Mouse (Mus musculus): ENCODE measurements around the gene Asah2. TPM values are rescaled to one million over a fixed set of nuclear protein-coding genes. Genes with fewer than 3 reads are reported as not detected.

The Asah2 gene
- polyA plus RNA-seq, 1 experiment, result not detected

DNA sequence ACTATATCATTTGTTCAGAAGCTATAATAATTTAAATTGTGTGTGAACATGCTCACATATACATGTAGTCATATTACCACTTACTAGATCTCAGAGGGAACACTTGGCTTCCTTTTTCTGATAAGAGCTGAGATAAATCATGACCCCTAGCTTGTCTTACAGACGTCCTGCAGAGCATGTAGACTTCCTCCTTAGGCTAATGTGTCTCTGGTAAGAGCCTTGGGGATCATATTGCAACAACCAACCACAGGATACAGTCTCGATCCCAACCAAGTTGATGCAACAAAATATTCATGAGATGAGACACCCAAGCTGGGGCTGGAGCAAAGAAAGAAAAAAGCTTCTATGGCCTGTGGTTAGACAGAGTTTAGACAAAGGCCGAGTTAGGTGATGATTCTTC, 144.9 kb downstream of the Asah2 start:
- Histone ChIP-seq H3K27ac (ENCODE audit: insufficient read depth, low read depth, low read length) (no peak overlapping the region), H3K4me3 (ENCODE audit: insufficient read depth, low read depth, low read length) (no peak overlapping the region), H3K4me1 (ENCODE audit: control insufficient read depth, insufficient read depth, low read length) (no peaks in the 10 kb centered on the region)
- WGBS, result 71% methylated on average over 3 of the region's 3 CpGs
- TF ChIP-seq POLR2A (IDR thresholded peaks at IDR 0.05; ENCODE audit: insufficient read depth, low read depth, low read length) (no peak), CTCF (IDR thresholded peaks at IDR 0.05; ENCODE audit: insufficient read depth, low read depth, low read length) (no peak)

DNA sequence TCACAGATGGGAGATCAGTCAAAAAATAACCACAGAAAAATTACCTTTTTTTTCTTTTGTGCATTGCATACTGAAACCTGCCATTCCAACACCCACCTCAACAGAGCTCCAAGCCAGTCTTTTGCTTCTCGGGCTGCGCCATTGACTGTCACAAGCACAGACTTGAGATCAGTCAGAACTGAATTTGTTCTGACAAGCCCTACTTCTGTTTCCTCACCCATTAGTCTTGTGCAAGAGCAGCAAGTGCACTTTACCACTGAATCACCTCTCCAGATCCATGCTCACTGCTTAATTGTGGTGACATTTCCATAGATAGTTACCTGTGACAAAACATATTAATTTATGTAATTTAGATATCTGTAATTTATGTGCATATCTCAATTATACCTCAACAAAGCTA, 147.6 kb downstream of the Asah2 start:
- TF ChIP-seq CTCF (IDR thresholded peaks at IDR 0.05; ENCODE audit: insufficient read depth, low read depth, low read length), result no peak
- TF ChIP-seq POLR2A (IDR thresholded peaks at IDR 0.05; ENCODE audit: insufficient read depth, low read depth, low read length), result no peak
- WGBS, result 97% methylated on average over 2 of the region's 2 CpGs
- H3K4me1 ChIP-seq (ENCODE audit: control insufficient read depth, insufficient read depth, low read length), result no peaks in the 10 kb centered on the region
- H3K4me3 ChIP-seq (ENCODE audit: insufficient read depth, low read depth, low read length), result no peak overlapping the region
- H3K27ac ChIP-seq (ENCODE audit: insufficient read depth, low read depth, low read length), result no peak overlapping the region

DNA sequence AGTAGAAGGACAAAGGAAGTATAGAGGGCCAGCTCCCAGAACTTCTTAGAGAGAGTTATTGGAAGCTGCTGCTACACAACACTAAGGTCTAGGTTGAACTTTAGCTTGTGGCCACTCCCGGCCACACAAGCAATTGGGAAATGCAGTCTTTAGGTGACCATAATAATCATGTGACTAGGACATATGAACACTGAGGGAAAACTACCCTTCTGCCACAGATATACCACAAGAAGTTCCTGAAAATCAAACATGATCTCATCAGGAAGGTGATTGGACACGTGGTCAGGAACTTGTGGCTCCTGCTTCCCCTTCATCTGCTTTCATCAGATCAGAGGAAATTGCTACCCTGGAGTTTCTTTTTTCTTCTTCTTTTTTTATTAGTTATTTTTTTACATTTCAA, 151.7 kb downstream of the Asah2 start:
- WGBS, result 78% methylated on average over 2 of the region's 2 CpGs
- Histone ChIP-seq H3K4me3 (ENCODE audit: insufficient read depth, low read depth, low read length) (no peak overlapping the region), H3K4me1 (ENCODE audit: control insufficient read depth, insufficient read depth, low read length) (no peaks in the 10 kb centered on the region), H3K27ac (ENCODE audit: insufficient read depth, low read depth, low read length) (no peak overlapping the region)
- TF ChIP-seq POLR2A (IDR thresholded peaks at IDR 0.05; ENCODE audit: insufficient read depth, low read depth, low read length) (no peak), CTCF (IDR thresholded peaks at IDR 0.05; ENCODE audit: insufficient read depth, low read depth, low read length) (no peak)

DNA sequence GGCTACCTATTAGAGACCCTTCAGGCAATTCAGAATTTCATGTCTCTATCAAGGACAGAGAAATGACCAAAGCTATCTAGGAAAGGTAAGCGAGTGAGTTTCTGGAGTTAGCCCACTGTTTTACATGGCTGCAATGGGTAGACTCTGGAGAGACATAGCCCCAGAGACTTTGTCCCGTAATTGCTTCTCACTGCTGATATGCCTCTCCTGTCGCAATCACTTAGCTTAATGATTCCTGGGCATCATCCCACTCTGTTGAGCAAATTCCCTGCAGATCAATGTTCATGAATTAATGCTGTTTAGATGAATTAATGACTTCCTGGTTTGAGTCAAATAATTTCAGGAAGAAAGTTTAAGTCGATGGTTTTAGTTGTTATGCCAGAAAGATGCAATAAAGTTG, 153.3 kb downstream of the Asah2 start:
- TF ChIP-seq POLR2A (IDR thresholded peaks at IDR 0.05; ENCODE audit: insufficient read depth, low read depth, low read length) (no peak), CTCF (IDR thresholded peaks at IDR 0.05; ENCODE audit: insufficient read depth, low read depth, low read length) (no peak)
- no peak overlapping the region for H3K4me3 ChIP-seq (ENCODE audit: insufficient read depth, low read depth, low read length)
- WGBS, result 95% methylated on average over 4 of the region's 4 CpGs
- no peaks in the 10 kb centered on the region for H3K4me1 ChIP-seq (ENCODE audit: control insufficient read depth, insufficient read depth, low read length)
- no peak overlapping the region for H3K27ac ChIP-seq (ENCODE audit: insufficient read depth, low read depth, low read length)

DNA sequence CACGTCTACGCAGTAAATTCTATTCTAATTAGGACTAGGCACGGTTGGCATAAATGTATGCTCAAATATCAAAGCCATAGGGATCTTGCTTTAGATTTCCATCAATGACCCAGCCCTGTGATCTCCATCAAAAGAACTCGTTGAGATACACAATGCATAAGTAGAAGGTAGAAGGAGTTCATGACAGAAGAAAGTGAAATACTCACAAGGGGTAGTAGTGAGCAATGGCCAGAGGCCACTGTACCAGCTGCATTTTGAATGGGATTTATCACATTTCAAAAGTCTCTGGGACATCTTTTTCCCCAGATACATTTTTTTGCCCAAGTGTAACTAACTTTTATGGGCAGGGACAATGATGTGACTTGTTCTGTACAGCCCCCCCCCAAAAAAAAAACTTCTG, 153.7 kb downstream of the Asah2 start:
- 85% methylated on average over 4 of the region's 4 CpGs for WGBS
- no peak overlapping the region for H3K27ac ChIP-seq (ENCODE audit: insufficient read depth, low read depth, low read length)
- no peaks in the 10 kb centered on the region for H3K4me1 ChIP-seq (ENCODE audit: control insufficient read depth, insufficient read depth, low read length)
- H3K4me3 ChIP-seq (ENCODE audit: insufficient read depth, low read depth, low read length), result no peak overlapping the region
- TF ChIP-seq CTCF (IDR thresholded peaks at IDR 0.05; ENCODE audit: insufficient read depth, low read depth, low read length) (no peak), POLR2A (IDR thresholded peaks at IDR 0.05; ENCODE audit: insufficient read depth, low read depth, low read length) (no peak)

DNA sequence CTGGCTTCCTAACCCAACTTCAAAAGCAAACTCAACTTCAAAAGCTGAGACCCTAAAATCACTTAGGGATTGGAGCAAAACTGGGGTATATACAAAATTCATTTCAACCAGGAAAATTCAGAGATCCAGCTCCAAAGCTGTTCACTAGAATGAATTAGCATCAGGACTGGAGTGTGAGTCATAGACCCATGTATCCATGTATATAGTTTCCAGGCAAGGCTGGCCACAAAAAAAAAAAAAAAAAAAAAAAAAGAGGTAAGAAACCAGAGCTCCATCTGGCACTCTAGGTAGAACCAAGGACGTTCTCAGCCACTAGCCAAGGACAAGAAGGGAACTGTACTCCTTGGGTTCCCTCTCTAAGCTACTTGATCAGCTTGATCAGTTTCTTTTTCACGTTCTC, 154.2 kb downstream of the Asah2 start:
- TF ChIP-seq POLR2A (IDR thresholded peaks at IDR 0.05; ENCODE audit: insufficient read depth, low read depth, low read length) (no peak), CTCF (IDR thresholded peaks at IDR 0.05; ENCODE audit: insufficient read depth, low read depth, low read length) (no peak)
- Histone ChIP-seq H3K4me3 (ENCODE audit: insufficient read depth, low read depth, low read length) (no peak overlapping the region), H3K27ac (ENCODE audit: insufficient read depth, low read depth, low read length) (no peak overlapping the region), H3K4me1 (ENCODE audit: control insufficient read depth, insufficient read depth, low read length) (no peaks in the 10 kb centered on the region)
- 75% methylated on average over 2 of the region's 2 CpGs for WGBS

DNA sequence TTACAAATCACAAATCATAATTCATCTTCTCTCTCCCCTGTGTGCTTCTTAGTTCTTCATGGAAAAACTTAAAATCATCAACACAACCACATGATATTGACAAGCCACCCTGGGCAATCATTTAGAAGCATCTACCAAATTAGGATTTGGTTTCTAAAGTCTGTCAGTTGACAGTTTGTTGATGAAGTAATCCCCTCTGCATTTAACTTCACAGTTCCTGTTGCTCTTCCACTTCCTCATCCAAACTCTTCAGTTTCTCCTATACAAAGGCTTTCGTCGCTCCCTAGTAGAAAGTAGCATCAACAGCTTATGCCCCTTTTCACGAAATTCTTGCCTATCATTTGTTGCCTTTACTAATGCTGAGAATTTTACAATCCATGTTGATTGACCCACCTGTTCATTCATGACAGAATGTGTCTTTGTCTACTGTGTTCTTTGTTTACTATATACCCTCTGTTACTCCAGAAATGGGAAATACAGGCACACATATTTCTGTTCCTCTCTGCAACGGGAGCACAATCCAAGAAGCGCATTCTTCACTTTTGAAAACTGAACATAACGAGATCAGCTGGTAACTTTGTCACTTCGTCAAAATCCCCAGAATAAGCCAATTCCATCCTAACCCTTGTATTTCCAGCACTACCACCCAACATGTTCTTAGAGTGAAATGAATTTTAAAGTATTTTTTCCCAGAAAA, 157.1 kb downstream of the Asah2 start:
- Histone ChIP-seq H3K4me1 (ENCODE audit: control insufficient read depth, insufficient read depth, low read length) (no peaks in the 10 kb centered on the region), H3K27ac (ENCODE audit: insufficient read depth, low read depth, low read length) (no peak overlapping the region), H3K4me3 (ENCODE audit: insufficient read depth, low read depth, low read length) (no peak overlapping the region)
- 77% methylated on average over 7 of the region's 7 CpGs for WGBS
- TF ChIP-seq CTCF (IDR thresholded peaks at IDR 0.05; ENCODE audit: insufficient read depth, low read depth, low read length) (no peak), POLR2A (IDR thresholded peaks at IDR 0.05; ENCODE audit: insufficient read depth, low read depth, low read length) (no peak)

Other genes starting within 250 kb of the Asah2 start
- gene A1cf, start 239.4 kb downstream of the Asah2 start, polyA plus RNA-seq (2012; ENCODE audit: insufficient read depth, insufficient read length, low replicate concordance, missing spikeins), result not detected in 2 replicates